Mouse (Mus musculus) CH12.LX (cell line): ENCODE measurements around the gene Dyrk2. TPM values are rescaled to one million over a fixed set of nuclear protein-coding genes. Genes with fewer than 3 reads are reported as not detected.

Source experiments
- DNase-seq: peaks from one replicate; pipeline ENCODE4 v3.0.0-alpha.2; 2013; ENCODE audit errors: extremely low read depth
- H3K27ac ChIP-seq: 2 replicates; pipeline ENCODE4 v1.5.1; 2012; ENCODE audit warnings: low read depth, mild to moderate bottlenecking, control low read depth, moderate library complexity; ENCODE audit not compliant: insufficient read depth
- H3K27me3 ChIP-seq: replicated peaks from 2 replicates; pipeline ENCODE3; 2012; ENCODE audit warnings: inconsistent platforms
- H3K36me3 ChIP-seq, 2 experiments: replicated peaks in 1 of 2; 2 replicates each; pipeline versions ENCODE3 to v1.6.1; 2012; ENCODE audit warnings: inconsistent platforms in 1 of 2, low read length in 1 of 2, mild to moderate bottlenecking in 1 of 2, mixed read lengths in 1 of 2, moderate library complexity in 1 of 2; ENCODE audit not compliant: control insufficient read depth in 1 of 2, insufficient read depth in 1 of 2
- H3K4me1 ChIP-seq, 2 experiments: 2 replicates each; pipeline ENCODE4 v1.6.1; 2012; ENCODE audit warnings: inconsistent platforms in 1 of 2, moderate library complexity in 1 of 2; ENCODE audit not compliant: insufficient read depth in 2 of 2, control insufficient read depth in 1 of 2
- H3K4me2 ChIP-seq: 2 replicates; pipeline ENCODE4 v1.6.1; 2012; ENCODE audit warnings: low read depth, mild to moderate bottlenecking, control low read depth; ENCODE audit not compliant: poor library complexity, insufficient read depth, severe bottlenecking
- H3K4me3 ChIP-seq, 3 experiments: fragments of 150-350 bp in 1 of 3; sonication (generic) in 1 of 3; replicated peaks in 1 of 3; 2 replicates each; pipeline versions ENCODE3 to v1.5.1; 2011 to 2012; ENCODE audit warnings: low read depth in 2 of 3, low read length in 2 of 3, mild to moderate bottlenecking in 2 of 3, moderate library complexity in 2 of 3, control low read depth in 1 of 3, improper control_type of control experiment in 1 of 3, inconsistent platforms in 1 of 3, mixed read lengths in 1 of 3; ENCODE audit not compliant: poor library complexity in 1 of 3
- H3K79me2 ChIP-seq: replicated peaks from 2 replicates; pipeline ENCODE4 v1.6.1; 2012; ENCODE audit warnings: mild to moderate bottlenecking, moderate library complexity; ENCODE audit not compliant: control insufficient read depth, poor library complexity, insufficient read depth, severe bottlenecking; ENCODE audit errors: extremely low read depth
- H3K9ac ChIP-seq: 2 replicates; pipeline ENCODE4 v1.6.1; 2012; ENCODE audit warnings: low read depth, mild to moderate bottlenecking, control low read depth, moderate library complexity; ENCODE audit not compliant: insufficient read depth
- H3K9me3 ChIP-seq: replicated peaks from 2 replicates; pipeline ENCODE3; 2012; ENCODE audit warnings: low read length, inconsistent platforms, mixed read lengths
- BHLHE40 ChIP-seq: IDR thresholded peaks from 2 replicates; pipeline ENCODE4 v1.6.1; 2011; ENCODE audit warnings: mild to moderate bottlenecking, low read depth, low read length, improper control_type of control experiment
- CHD2 ChIP-seq: IDR thresholded peaks from 2 replicates; pipeline ENCODE4 v1.6.1; 2011; ENCODE audit warnings: low read length, improper control_type of control experiment
- CTCF ChIP-seq, 2 experiments: IDR thresholded peaks in 1 of 2; conservative IDR thresholded peaks in 1 of 2; 2 replicates each; pipeline ENCODE4 v1.5.1; 2011 to 2012; ENCODE audit warnings: low read depth in 2 of 2, low read length in 2 of 2, improper control_type of control experiment in 1 of 2, inconsistent platforms in 1 of 2, mild to moderate bottlenecking in 1 of 2, moderate library complexity in 1 of 2
- E2F4 ChIP-seq: IDR thresholded peaks from 2 replicates; pipeline ENCODE4 v1.6.1; 2011; ENCODE audit warnings: low read depth, low read length, improper control_type of control experiment; ENCODE audit not compliant: insufficient replicate concordance
- ELF1 ChIP-seq: IDR thresholded peaks from 2 replicates; pipeline ENCODE4 v1.6.1; 2014; ENCODE audit warnings: low read depth, mild to moderate bottlenecking, inconsistent platforms, low read length, improper control_type of control experiment
- EP300 ChIP-seq: IDR thresholded peaks from 2 replicates; pipeline ENCODE4 v1.6.1; 2011; ENCODE audit warnings: low read length, improper control_type of control experiment
- ETS1 ChIP-seq: conservative IDR thresholded peaks from 2 replicates; pipeline ENCODE4 v1.6.1; 2012; ENCODE audit warnings: low read depth, mild to moderate bottlenecking, inconsistent platforms, low read length, improper control_type of control experiment, moderate library complexity
- GABPA ChIP-seq: IDR thresholded peaks from 2 replicates; pipeline ENCODE4 v1.6.1; 2012; ENCODE audit warnings: low read depth, low read length, improper control_type of control experiment, inconsistent platforms; ENCODE audit not compliant: insufficient replicate concordance
- HCFC1 ChIP-seq: IDR thresholded peaks from 2 replicates; pipeline ENCODE4 v1.6.1; 2012; ENCODE audit warnings: low read depth, mild to moderate bottlenecking, inconsistent platforms, low read length, improper control_type of control experiment
- IRF4 ChIP-seq: IDR thresholded peaks from 2 replicates; pipeline ENCODE4 v1.6.1; 2014; ENCODE audit warnings: low read depth, mild to moderate bottlenecking, inconsistent platforms, low read length, improper control_type of control experiment
- JUN ChIP-seq: IDR thresholded peaks from 2 replicates; pipeline ENCODE4 v1.6.1; 2011; ENCODE audit warnings: low read depth, mild to moderate bottlenecking, low read length, improper control_type of control experiment, moderate library complexity; ENCODE audit not compliant: insufficient read depth
- JUND ChIP-seq: conservative IDR thresholded peaks from 2 replicates; pipeline ENCODE4 v1.6.1; 2011; ENCODE audit warnings: low read depth, low read length, improper control_type of control experiment
- KAT2A ChIP-seq: IDR thresholded peaks from 2 replicates; pipeline ENCODE4 v1.6.1; 2012; ENCODE audit warnings: low read length, improper control_type of control experiment, inconsistent platforms; ENCODE audit not compliant: insufficient replicate concordance
- MAFK ChIP-seq: IDR thresholded peaks from 2 replicates; pipeline ENCODE4 v1.6.1; 2011; ENCODE audit warnings: low read length, improper control_type of control experiment; ENCODE audit not compliant: insufficient replicate concordance
- MAX ChIP-seq: IDR thresholded peaks from 2 replicates; pipeline ENCODE4 v1.6.1; 2011; ENCODE audit warnings: low read length, improper control_type of control experiment
- MAZ ChIP-seq: IDR thresholded peaks from 2 replicates; pipeline ENCODE4 v1.6.1; 2012; ENCODE audit warnings: low read depth, mild to moderate bottlenecking, inconsistent platforms, low read length, improper control_type of control experiment, moderate library complexity
- MEF2A ChIP-seq: IDR thresholded peaks from 2 replicates; pipeline ENCODE4 v1.6.1; 2014; ENCODE audit warnings: low read depth, mild to moderate bottlenecking, inconsistent platforms, low read length, improper control_type of control experiment, borderline replicate concordance
- MXI1 ChIP-seq: IDR thresholded peaks from 2 replicates; pipeline ENCODE4 v1.6.1; 2011; ENCODE audit warnings: mild to moderate bottlenecking, low read depth, low read length, improper control_type of control experiment
- MYC ChIP-seq: IDR thresholded peaks from 2 replicates; pipeline ENCODE4 v1.6.1; 2011; ENCODE audit warnings: low read depth, mild to moderate bottlenecking, improper control_type of control experiment, low read length
- NELFE ChIP-seq: IDR thresholded peaks from 2 replicates; pipeline ENCODE4 v1.6.1; 2011; ENCODE audit warnings: low read depth, low read length, improper control_type of control experiment
- PAX5 ChIP-seq: IDR thresholded peaks from 2 replicates; pipeline ENCODE4 v1.6.1; 2012; ENCODE audit warnings: low read length, inconsistent platforms, mixed read lengths
- POLR2A ChIP-seq: IDR thresholded peaks from 2 replicates; pipeline ENCODE4 v1.6.1; 2011; ENCODE audit warnings: low read depth, mild to moderate bottlenecking, improper control_type of control experiment, low read length
- POLR2AphosphoS2 ChIP-seq: IDR thresholded peaks from 2 replicates; pipeline ENCODE4 v1.6.1; 2011; ENCODE audit warnings: low read depth, low read length, improper control_type of control experiment
- RAD21 ChIP-seq: IDR thresholded peaks from 2 replicates; pipeline ENCODE4 v1.6.1; 2011; ENCODE audit warnings: low read depth, mild to moderate bottlenecking, low read length, improper control_type of control experiment, moderate library complexity
- RCOR1 ChIP-seq: conservative IDR thresholded peaks from 2 replicates; pipeline ENCODE4 v1.6.1; 2012; ENCODE audit warnings: low read depth, mild to moderate bottlenecking, inconsistent platforms, low read length, improper control_type of control experiment
- SIN3A ChIP-seq: IDR thresholded peaks from 2 replicates; pipeline ENCODE4 v1.6.1; 2012; ENCODE audit warnings: low read length, improper control_type of control experiment, inconsistent platforms
- TBP ChIP-seq: conservative IDR thresholded peaks from 2 replicates; pipeline ENCODE4 v1.6.1; 2011; ENCODE audit warnings: low read depth, low read length, improper control_type of control experiment
- TCF12 ChIP-seq: IDR thresholded peaks from 2 replicates; pipeline ENCODE4 v1.6.1; 2014; ENCODE audit warnings: low read depth, mild to moderate bottlenecking, inconsistent platforms, low read length, improper control_type of control experiment
- UBTF ChIP-seq: IDR thresholded peaks from 2 replicates; pipeline ENCODE4 v1.6.1; 2012; ENCODE audit warnings: low read depth, mild to moderate bottlenecking, inconsistent platforms, low read length, improper control_type of control experiment, moderate library complexity
- USF1 ChIP-seq: IDR thresholded peaks from 2 replicates; pipeline ENCODE4 v1.6.1; 2014; ENCODE audit warnings: low read depth, mild to moderate bottlenecking, inconsistent platforms, low read length, improper control_type of control experiment
- USF2 ChIP-seq: conservative IDR thresholded peaks from 2 replicates; pipeline ENCODE4 v1.6.1; 2011; ENCODE audit warnings: low read depth, low read length, improper control_type of control experiment
- ZC3H11A ChIP-seq: IDR thresholded peaks from 2 replicates; pipeline ENCODE4 v1.6.1; 2012; ENCODE audit warnings: low read depth, mild to moderate bottlenecking, inconsistent platforms, low read length, improper control_type of control experiment
- ZMIZ1 ChIP-seq: IDR thresholded peaks from 2 replicates; pipeline ENCODE4 v1.6.1; 2012; ENCODE audit warnings: low read depth, mild to moderate bottlenecking, inconsistent platforms, low read length, improper control_type of control experiment
- ZNF384 ChIP-seq: IDR thresholded peaks from 2 replicates; pipeline ENCODE4 v1.6.1; 2012; ENCODE audit warnings: low read depth, low read length, improper control_type of control experiment, inconsistent platforms
- dilution Hi-C: fragments of 300-500 bp; cut with MboI; formaldehyde crosslinking; loops from 2 replicates; pipeline ENCODE4 v1.14.3; 2020; ENCODE audit warnings: low sequenced_read_pairs; ENCODE audit not compliant: extremely low pct_unique_long_range_greater_than_20kb, extremely low pct_ligation_motif_present
- in situ Hi-C: fragments of 300-500 bp; cut with MboI; formaldehyde crosslinking; loops from 3 replicates; pipeline ENCODE4 v1.14.3; 2019; ENCODE audit warnings: low sequenced_read_pairs, low pct_ligation_motif_present, low pct_unique_long_range_greater_than_20kb, mixed read lengths
- polyA plus RNA-seq: library from polyadenylated mRNA; unstranded; fragments of >175 nt; gene quantifications from 2 replicates; pipeline ENCODE4 v1.2.1, GENCODE M21; 2012; ENCODE audit warnings: low read depth; ENCODE audit not compliant: insufficient read length
- total RNA-seq, 2 experiments: library from RNA; depleted of rRNA; stranded (reverse); fragments of 300-350 nt in 1 of 2; fragments of >200 nt in 1 of 2; gene quantifications; 2 replicates each; pipeline ENCODE4 v1.2.3; 2012 to 2014

Gene Dyrk2
- total and polyA plus RNA-seq, 3 experiments = 11.4 to 18.3 (median 15.2) TPM

GRCm38 (mm10) chr10:118868601-118869590 is 1.1 kb downstream of the Dyrk2 start:
- H3K4me1 ChIP-seq = peaks cover 4 to 35% of the 10 kb centered on the region in 2 experiments; a peak in 2 of 4 replicates
- dilution Hi-C loops = no loop called here
- TF ChIP-seq GABPA (no peak), PAX5 (no peak), MAX (no peak), ZC3H11A (no peak), JUND (no peak), SIN3A (0 out of 2 replicates have a peak, but pooled peaks have one; percentile 2), CTCF (conservative IDR thresholded peaks at IDR 0.05 in 1 of 2, IDR thresholded peaks at IDR 0.05 in 1 of 2; ENCODE audit: low read depth in 2 of 2, low read length in 2 of 2) (no peak), ELF1 (no peak), IRF4 (no peak), USF1 (no peak), POLR2A (peak; percentile 70; the same call in 1 of the 2 replicates), JUN (no peak), ZMIZ1 (peak; percentile 55; the same call in 1 of the 2 replicates), USF2 (no peak), TCF12 (peak; percentile 24; the same call in 1 of the 2 replicates), HCFC1 (no peak), CHD2 (no peak), EP300 (no peak), KAT2A (no peak), MYC (no peak), UBTF (no peak), MAFK (no peak), MEF2A (no peak), ETS1 (no peak), MXI1 (no peak), MAZ (no peak), E2F4 (no peak), NELFE (peak; percentile 77), RCOR1 (no peak), RAD21 (no peak), BHLHE40 (no peak), TBP (no peak), ZNF384 (no peak), POLR2AphosphoS2 (no peak)

More at GRCm38 (mm10) chr10:118868601-118869590, 1.1 kb downstream of the Dyrk2 start:
- H3K4me2 ChIP-seq = peak overlapping the region; percentile 83
- H3K9me3 ChIP-seq = no peaks in the 10 kb centered on the region
- peak overlapping the region; percentile 50 for H3K27ac ChIP-seq
- no peaks in the 10 kb centered on the region for H3K27me3 ChIP-seq
- peaks cover 21% of the 10 kb centered on the region for H3K79me2 ChIP-seq
- DNase-seq = peak; percentile 46
- H3K4me3 ChIP-seq = peak overlapping the region; percentile 58 to 100 (median 87)
- H3K9ac ChIP-seq = peak overlapping the region; percentile 99
- in situ Hi-C loops = no loop called here
- peaks cover 6 to 21% of the 10 kb centered on the region in 2 experiments for H3K36me3 ChIP-seq
